Mouse (Mus musculus) cerebellum, postnatal 25 days (tissue): ENCODE measurements around the gene Rasl12.
A peak's percentile ranks its signal among the peaks of the same experiment; 100 is the strongest.

Experiments
- DNase-seq, 2 experiments: peaks; one replicate each; pipeline ENCODE4 v3.0.0; 2021; ENCODE audit warnings: mixed read lengths in 2 of 2

Gene Rasl12

GRCm38 (mm10) chr9:65393606-65394005 is 4.7 kb upstream of the Rasl12 start:
- DNase-seq, result no peak

DNA sequence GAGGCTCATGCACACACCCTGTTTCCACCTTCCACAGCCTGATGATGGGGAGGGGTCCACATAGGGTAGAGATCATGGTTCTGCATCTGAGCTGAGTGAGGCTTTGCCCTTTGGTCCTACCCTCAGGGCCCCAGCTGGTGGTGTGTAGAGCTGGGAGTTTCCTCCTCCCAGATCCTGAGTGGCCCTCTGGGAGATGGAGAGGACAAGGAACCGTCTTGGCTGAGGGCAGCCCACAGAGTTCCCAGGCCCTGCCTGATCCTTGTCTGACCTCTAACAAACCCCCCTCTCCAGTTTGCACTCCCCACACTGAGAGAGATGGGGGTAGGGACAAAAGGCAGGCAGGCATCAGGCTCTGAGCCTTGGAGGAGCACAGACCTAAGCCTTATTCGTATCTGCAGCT is 3.9 kb upstream of the Rasl12 start:
- DNase-seq, result no peak

DNA sequence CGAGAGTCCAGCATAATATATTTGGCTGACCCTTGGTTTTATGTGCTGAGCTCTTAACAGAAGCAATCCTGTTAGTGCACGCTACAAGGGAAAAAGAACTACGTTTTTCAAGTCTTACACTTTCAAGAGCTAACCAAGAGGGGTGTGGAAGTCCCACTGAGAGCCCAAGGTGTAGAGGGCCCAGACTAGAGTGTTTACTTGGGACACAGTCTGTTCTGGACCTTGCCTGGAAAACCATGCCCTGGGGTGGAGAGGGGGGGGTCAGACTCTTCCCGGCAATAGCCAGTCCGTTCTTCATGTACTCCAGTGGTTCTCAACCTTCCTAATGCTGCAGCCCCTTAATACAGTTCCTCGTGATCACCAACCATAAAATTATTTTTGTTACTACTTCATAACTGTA is 1.6 kb downstream of the Rasl12 start:
- DNase-seq, result no peak

GRCm38 (mm10) chr9:65404331-65405183 is 6.3 kb downstream of the Rasl12 start:
- peak; percentile 81 to 87 for DNase-seq

DNA sequence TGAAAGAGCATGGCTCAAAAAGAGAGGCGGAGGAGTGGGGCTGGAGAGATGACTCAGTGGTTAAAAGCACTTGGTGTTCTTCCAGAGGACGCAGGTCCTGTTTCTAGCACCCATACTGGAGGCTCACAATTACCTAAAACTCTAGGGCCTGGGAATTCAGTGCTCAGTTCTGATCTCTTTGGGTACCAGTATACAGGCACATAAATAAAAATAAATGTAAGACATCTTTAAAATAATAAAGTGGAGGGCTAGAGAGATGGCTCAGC is 6.8 kb downstream of the Rasl12 start:
- DNase-seq, result no peak

GRCm38 (mm10) chr9:65407327-65407726 is 9.0 kb downstream of the Rasl12 start:
- no peak for DNase-seq

- DNase-seq, result no peak
Observed at GRCm38 (mm10) chr9:65407861-65408260, 9.6 kb downstream of the Rasl12 start.

DNA sequence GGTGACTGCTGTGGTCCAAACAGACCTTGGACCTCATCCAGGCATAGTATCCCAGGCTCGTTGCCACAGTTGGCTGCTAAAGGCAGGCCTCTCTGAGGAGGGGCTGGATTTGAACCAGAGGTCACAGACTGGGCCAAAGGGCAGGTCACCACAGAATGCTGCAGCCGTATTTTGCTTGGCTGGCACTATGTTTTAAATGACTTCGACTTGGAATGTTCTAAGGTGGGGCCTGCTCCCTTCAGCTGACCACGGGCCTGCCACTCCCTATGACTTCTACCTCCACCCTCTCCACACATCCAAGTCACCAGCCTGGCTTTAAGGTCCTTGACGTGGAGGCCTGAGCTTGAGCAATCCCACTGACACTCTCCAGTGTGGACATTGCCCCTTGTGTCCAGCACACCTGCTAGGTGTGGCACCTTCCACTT is 10.6 kb downstream of the Rasl12 start:
- no peak for DNase-seq

DNA sequence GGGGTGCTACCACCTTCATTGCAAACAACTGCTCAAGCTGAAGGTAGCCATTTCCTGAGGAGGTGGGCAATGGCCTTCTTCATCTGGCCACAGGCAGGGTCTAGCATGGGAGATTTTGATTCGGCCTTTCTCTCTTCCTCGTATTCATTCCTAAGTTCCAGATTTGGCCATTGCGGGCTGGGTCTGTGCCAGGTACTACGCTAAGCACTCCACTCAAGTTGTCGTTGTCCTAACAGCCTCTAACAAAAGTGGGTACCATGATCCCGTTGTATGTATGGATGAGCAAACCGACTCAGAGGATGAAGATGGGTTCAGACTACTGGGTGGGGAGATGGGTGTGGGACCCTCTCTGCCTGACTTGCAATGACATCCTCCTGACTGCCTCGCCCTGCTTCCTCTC is 12.1 kb downstream of the Rasl12 start:
- no peak for DNase-seq

DNA sequence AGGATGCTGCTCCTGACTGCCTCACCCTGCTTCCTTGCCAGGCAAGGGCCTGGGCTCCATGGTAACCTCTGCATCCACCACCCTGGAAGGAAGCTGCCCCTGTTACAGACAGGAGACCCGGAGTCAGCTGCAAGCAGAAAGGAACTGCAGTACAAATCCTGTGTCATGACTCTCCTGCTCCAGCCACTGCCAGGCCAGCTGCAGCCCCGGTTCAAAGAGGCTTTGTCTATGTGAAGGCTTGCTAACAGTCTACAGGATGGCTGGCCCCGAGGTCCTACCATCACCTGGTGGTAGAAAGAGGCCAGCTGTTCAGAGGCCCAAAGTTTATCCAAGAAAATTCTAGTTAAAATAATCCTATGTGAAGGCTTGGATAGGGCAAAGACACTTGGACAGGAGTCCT is 13.0 kb downstream of the Rasl12 start:
- no peak for DNase-seq

- no peak for DNase-seq
Observed at GRCm38 (mm10) chr9:65417738-65418137, 19.4 kb downstream of the Rasl12 start.

- no peak for DNase-seq
Observed at GRCm38 (mm10) chr9:65419633-65420032, 21.3 kb downstream of the Rasl12 start.

GRCm38 (mm10) chr9:65422760-65423501 is 24.6 kb downstream of the Rasl12 start, which contains the start of gene Slc51b:
Gene Slc51b (minus strand): TSS chr9:65422955.
- DNase-seq, result no peak

DNA sequence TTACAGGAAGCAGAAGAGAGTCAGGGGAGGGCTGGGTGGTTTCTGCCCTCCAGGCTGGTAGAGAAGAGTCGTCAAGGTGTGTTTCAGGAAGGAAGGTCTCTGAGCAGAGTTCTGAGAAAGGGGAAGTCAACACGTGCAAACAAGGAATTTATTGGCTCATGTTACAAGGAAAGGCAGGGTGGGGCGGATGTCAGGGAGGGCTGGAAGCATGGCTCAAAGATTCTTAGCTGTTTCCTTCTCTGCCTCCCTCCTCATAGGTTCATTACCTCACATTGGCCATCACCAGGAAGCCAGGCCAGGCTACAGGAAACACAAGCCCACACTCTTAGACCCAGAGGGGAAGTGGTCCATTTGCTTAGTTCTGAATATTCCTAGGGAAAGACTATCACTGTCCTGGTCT is 26.1 kb downstream of the Rasl12 start:
- no peak for DNase-seq

DNA sequence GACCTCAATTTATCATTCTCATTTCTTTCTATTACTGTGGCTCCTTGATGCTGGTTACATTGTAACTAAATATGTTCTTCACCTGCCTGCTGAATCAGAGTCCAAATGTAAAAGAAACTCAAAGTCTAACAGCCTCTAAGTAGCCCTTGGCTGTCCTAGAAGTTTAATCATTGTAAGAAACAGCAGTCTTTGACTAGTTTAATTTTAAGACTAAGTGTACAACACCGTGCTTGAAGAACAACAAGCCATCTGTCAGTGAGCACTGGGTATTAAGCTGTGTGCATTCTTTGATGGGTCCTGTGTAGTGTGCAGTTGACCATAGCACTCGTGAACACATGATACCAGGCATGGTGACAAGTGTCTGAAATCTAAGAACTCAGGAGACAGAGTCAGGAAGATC is 29.2 kb downstream of the Rasl12 start:
- no peak for DNase-seq

- DNase-seq, result no peak
Observed at GRCm38 (mm10) chr9:65428003-65428402, 29.7 kb downstream of the Rasl12 start.

- no peak for DNase-seq
Observed at GRCm38 (mm10) chr9:65430401-65430800, 32.1 kb downstream of the Rasl12 start.

DNA sequence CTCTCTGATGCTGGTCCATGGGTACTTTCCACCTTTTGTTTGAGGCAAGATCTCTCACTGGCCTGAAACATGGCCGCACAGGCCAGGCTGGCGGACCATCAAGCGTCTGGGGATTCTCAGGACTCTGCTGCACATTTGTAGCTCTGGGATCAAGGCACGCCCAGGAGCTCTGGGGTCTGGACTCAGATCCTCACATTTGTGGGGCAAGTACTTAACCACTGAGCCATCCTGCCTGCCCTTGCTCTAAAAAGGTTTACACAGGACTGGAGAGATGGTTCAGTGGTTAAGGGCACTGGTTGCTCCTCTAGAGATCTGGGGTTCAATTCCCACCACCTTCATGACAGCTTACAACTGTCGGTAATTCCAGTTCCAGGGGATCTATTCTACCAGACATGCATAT is 32.6 kb downstream of the Rasl12 start:
- DNase-seq, result no peak

GRCm38 (mm10) chr9:65432236-65432635 is 33.9 kb downstream of the Rasl12 start:
- peak; percentile 84 to 88 for DNase-seq

DNA sequence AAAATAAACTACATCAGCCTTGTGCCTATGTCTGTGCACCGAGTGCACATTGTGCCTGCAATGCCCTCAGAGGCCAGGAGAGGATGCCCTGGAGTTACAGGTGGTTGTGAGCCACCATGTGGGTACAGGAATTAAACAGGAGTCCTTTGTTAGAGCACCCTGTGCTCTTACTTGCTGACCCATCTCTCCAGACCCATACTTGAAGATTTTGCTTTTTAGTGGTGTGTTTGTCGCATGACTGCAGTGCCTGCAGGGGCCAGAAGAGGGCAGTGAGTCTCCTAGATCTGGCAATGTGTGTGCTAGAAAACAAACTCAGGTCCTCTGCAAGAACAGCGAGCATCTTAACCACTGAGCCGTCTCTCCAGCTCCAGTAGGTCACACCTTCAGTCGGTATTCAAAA is 35.8 kb downstream of the Rasl12 start:
- peak; percentile 38 to 52 for DNase-seq

DNA sequence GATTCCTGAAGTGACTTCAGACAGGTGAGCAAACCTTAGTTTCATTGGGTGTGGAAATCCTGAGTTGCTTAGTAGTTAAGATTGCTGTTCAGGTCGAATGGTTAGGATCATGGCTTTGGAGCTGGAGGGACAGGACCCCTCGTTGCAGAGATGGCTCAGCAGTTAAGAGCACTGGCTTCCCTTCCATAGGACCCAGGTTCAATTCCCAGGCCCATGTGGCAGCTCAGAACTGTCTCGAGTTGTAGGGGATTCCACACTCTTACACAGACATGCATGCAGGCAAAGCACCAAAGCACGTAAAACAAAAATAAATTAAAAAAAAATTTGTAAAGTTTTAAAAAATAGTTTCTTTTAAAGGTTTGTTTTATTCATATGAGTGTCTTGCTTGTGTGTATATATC is 36.9 kb downstream of the Rasl12 start:
- DNase-seq, result no peak

GRCm38 (mm10) chr9:65435671-65436301 is 37.5 kb downstream of the Rasl12 start, which contains the start of gene Mtfmt:
Gene Mtfmt (plus strand): TSS chr9:65435782.
- peak; percentile 91 to 96 for DNase-seq

DNA sequence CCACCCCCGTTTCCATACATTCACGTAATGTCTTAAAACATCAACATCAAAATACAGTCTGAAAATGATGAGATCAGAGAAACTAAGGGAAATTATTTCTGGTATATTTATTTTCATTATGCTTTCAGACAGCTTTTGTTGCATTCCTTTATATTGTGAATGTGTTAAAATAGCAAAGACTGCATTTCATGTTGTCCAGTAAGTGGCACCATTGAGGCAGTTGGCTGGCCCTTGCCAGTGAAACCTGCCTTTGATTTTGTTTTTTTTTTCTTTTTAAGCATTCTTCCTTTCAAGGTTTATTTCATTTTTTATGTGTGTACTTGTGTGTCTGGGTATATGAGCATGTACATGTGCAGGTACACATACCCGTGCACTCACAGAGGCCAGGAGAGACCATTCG is 46.4 kb downstream of the Rasl12 start:
- no peak for DNase-seq

- DNase-seq, result no peak
Observed at GRCm38 (mm10) chr9:65447951-65448350, 49.6 kb downstream of the Rasl12 start.
